Mouse (Mus musculus) limb, embryonic 11.5 days (tissue): ENCODE measurements around the gene Izumo2. TPM values are rescaled to one million over a fixed set of nuclear protein-coding genes. Genes with fewer than 3 reads are reported as not detected.
A peak's percentile ranks its signal among the peaks of the same experiment; 100 is the strongest.

Experiments
- ATAC-seq: fragments of 200-750 bp; cut with Nextera tagmentation; 2 replicates; pipeline ENCODE4 v1.8.0; 2017; ENCODE audit warnings: low read depth; ENCODE audit not compliant: insufficient number of reproducible peaks, low FRiP score, low TSS enrichment
- DNase-seq: peaks from one replicate; pipeline ENCODE4 v3.0.0-alpha.2; 2015; ENCODE audit warnings: low spot score
- H3K27ac ChIP-seq: fragments of 300-500 bp; sonication (generic); replicated peaks from 2 replicates; pipeline ENCODE4 v1.5.1; 2014; ENCODE audit warnings: low read depth, mild to moderate bottlenecking, low read length
- H3K27me3 ChIP-seq: fragments of 300-500 bp; sonication (generic); 2 replicates; pipeline ENCODE4 v1.6.1; 2014; ENCODE audit warnings: mild to moderate bottlenecking, low read length, mixed read lengths; ENCODE audit not compliant: control insufficient read depth, insufficient read depth
- H3K36me3 ChIP-seq: fragments of 300-500 bp; sonication (generic); 2 replicates; pipeline ENCODE4 v1.6.1; 2014; ENCODE audit warnings: mild to moderate bottlenecking, low read length, moderate library complexity, mixed read lengths; ENCODE audit not compliant: control insufficient read depth, insufficient read depth
- H3K4me1 ChIP-seq: fragments of 300-500 bp; sonication (generic); 2 replicates; pipeline ENCODE4 v1.6.1; 2014; ENCODE audit warnings: low read length, mixed read lengths; ENCODE audit not compliant: control insufficient read depth, insufficient read depth
- H3K4me2 ChIP-seq: fragments of 300-500 bp; sonication (generic); 2 replicates; pipeline ENCODE4 v1.6.1; 2014; ENCODE audit warnings: low read depth, mild to moderate bottlenecking, moderate library complexity; ENCODE audit not compliant: severe bottlenecking
- H3K4me3 ChIP-seq: fragments of 300-500 bp; sonication (generic); 2 replicates; pipeline ENCODE4 v1.5.1; 2014; ENCODE audit warnings: low read depth, low read length
- H3K9ac ChIP-seq: fragments of 300-500 bp; sonication (generic); 2 replicates; pipeline ENCODE4 v1.6.1; 2014; ENCODE audit warnings: mild to moderate bottlenecking, low read length
- H3K9me3 ChIP-seq: fragments of 300-500 bp; sonication (generic); 2 replicates; pipeline ENCODE4 v1.6.1; 2016; ENCODE audit warnings: low read length; ENCODE audit not compliant: control insufficient read depth
- WGBS: fragments of 180-500 bp; shearing (Covaris S2); extraction: QIAGEN DNeasy Blood & Tissue Kit; methylation state at CpG from one replicate; pipeline ENCODE4 v1.1.7; 2014; 5-methylcytosine and 5-hydroxymethylcytosine counted together
- polyA plus RNA-seq: library from polyadenylated mRNA; unstranded; fragments of >200 nt; fragmentation: Nextera tagmentation; extraction: Ambion mirVana; gene quantifications from 2 replicates; pipeline ENCODE4 v1.2.1, GENCODE M21; 2014

Izumo2 gene
- not detected in 2 replicates for polyA plus RNA-seq

GRCm38 (mm10) chr7:44708574-44708973 is at the start of gene Izumo2:
Gene Izumo2, plus strand, starts transcription at chr7:44708742.
- Histone ChIP-seq H3K9me3 (no peaks in the 10 kb centered on the region), H3K4me1 (no peaks in the 10 kb centered on the region), H3K4me3 (no peak within 1 kb of the TSS), H3K9ac (no peak within 1 kb of the TSS), H3K36me3 (no peaks in the 10 kb centered on the region), H3K27me3 (no peaks in the 10 kb centered on the region), H3K27ac (no peak within 1 kb of the TSS), H3K4me2 (no peak within 1 kb of the TSS)
- no peak for ATAC-seq
- 73% methylated on average over 14 of the region's 14 CpGs for WGBS
- DNase-seq = no peak

DNA sequence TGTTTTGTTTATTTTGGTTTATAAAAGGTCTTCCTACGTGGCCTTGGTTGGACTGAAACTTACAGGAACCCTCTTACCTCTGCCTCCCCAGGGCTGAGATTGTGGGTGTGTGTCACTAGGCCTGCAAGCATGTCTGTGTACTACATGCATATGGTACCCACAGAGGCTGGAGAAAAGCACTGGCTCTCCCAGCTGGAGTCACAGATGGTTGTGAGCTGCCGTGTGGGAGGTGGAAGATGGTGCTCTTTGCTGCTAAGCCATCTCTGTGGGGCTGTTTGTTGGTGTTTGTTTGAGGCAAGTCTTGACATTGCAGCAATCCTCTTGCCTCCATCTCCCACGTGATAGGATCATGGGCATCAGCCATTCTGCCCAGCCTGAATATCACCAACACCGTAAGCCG is 47.3 kb upstream of the Izumo2 start:
- no peaks in the 10 kb centered on the region for H3K36me3 ChIP-seq
- no peak for DNase-seq
- no peak overlapping the region for H3K4me2 ChIP-seq
- H3K4me1 ChIP-seq = no peaks in the 10 kb centered on the region
- H3K27ac ChIP-seq = no peak overlapping the region
- H3K27me3 ChIP-seq = no peaks in the 10 kb centered on the region
- H3K4me3 ChIP-seq = no peak overlapping the region
- ATAC-seq = no peak
- no peak overlapping the region for H3K9ac ChIP-seq
- no peaks in the 10 kb centered on the region for H3K9me3 ChIP-seq
- WGBS = 77% methylated on average over 5 of the region's 5 CpGs

GRCm38 (mm10) chr7:44662168-44662567 is 46.4 kb upstream of the Izumo2 start:
- WGBS = 7% methylated on average over 8 of the region's 8 CpGs
- Histone ChIP-seq H3K4me3 (no peak overlapping the region), H3K36me3 (no peaks in the 10 kb centered on the region), H3K4me1 (no peaks in the 10 kb centered on the region), H3K9ac (no peak overlapping the region), H3K27me3 (no peaks in the 10 kb centered on the region), H3K9me3 (no peaks in the 10 kb centered on the region; the same call in 1 of the 2 replicates), H3K27ac (no peak overlapping the region), H3K4me2 (no peak overlapping the region)
- no peak for ATAC-seq
- no peak for DNase-seq

DNA sequence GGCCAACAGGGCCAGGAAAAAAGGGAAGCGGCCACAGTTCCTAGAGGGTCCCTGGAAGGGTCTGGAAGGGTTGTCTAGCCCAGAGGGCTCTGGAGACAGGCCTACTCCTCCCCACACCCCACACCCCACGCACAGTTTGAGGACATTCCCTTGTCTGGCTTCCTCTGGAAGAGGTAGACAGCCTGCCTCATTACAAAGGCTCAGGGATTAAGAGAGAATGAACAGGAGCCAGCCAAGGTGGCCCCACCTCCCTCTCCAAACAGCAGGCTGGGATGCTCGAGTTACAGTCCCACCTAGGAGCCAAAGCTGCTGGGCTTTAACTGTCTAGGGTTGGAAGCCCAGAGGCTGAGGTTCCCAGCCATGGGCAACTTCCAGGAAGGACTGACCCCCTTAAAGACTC is 46.0 kb upstream of the Izumo2 start:
- ATAC-seq = no peak
- DNase-seq = no peak
- H3K27me3 ChIP-seq = no peaks in the 10 kb centered on the region

GRCm38 (mm10) chr7:44663546-44663945 is 45.0 kb upstream of the Izumo2 start:
- DNase-seq (no peak), ATAC-seq (no peak)
- Histone ChIP-seq H3K4me3 (no peak overlapping the region), H3K36me3 (no peaks in the 10 kb centered on the region), H3K4me2 (no peak overlapping the region), H3K27ac (no peak overlapping the region), H3K4me1 (no peaks in the 10 kb centered on the region), H3K27me3 (0 out of 2 replicates have a peak, but pooled peaks cover 4% of the 10 kb centered on the region), H3K9ac (no peak overlapping the region), H3K9me3 (no peaks in the 10 kb centered on the region; the same call in 1 of the 2 replicates)
- WGBS = 83% methylated on average over 5 of the region's 5 CpGs

More for the DNA sequence above, 46.0 kb upstream of the Izumo2 start:
- Histone ChIP-seq H3K36me3 (no peaks in the 10 kb centered on the region), H3K9me3 (no peaks in the 10 kb centered on the region; the same call in 1 of the 2 replicates), H3K9ac (no peak overlapping the region), H3K4me3 (no peak overlapping the region), H3K4me2 (0 out of 2 replicates have a peak overlapping the region, but pooled peaks have one; percentile 7), H3K27ac (no peak overlapping the region), H3K4me1 (no peaks in the 10 kb centered on the region)
- 7% methylated on average over 3 of the region's 3 CpGs for WGBS

GRCm38 (mm10) chr7:44664731-44665130 is 43.8 kb upstream of the Izumo2 start:
- Histone ChIP-seq H3K4me3 (no peak overlapping the region), H3K27me3 (0 out of 2 replicates have a peak, but pooled peaks cover 10% of the 10 kb centered on the region), H3K27ac (no peak overlapping the region), H3K9ac (no peak overlapping the region), H3K9me3 (no peaks in the 10 kb centered on the region; the same call in 1 of the 2 replicates), H3K36me3 (no peaks in the 10 kb centered on the region), H3K4me2 (no peak overlapping the region), H3K4me1 (no peaks in the 10 kb centered on the region)
- WGBS = 38% methylated on average over 11 of the region's 11 CpGs
- DNase-seq (no peak), ATAC-seq (no peak)

DNA sequence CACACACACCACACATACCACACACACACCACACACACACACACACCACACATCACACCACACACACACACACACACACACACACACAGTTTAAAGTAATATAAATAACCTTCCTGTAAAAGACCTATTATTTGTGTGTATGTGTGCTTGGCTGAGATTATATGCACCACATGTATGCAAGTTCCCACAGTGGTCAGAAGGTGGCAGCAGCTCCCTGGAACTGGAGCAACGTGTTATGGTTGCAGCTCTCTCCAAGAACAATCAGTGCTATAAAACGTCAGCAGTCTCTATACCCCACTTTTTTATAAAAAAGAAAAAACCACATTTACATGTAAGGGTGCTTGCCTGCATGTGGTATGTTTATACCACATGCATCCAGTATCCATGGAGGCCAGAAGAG is 42.1 kb upstream of the Izumo2 start:
- Histone ChIP-seq H3K4me1 (0 out of 2 replicates have a peak, but pooled peaks cover 2% of the 10 kb centered on the region), H3K9ac (no peak overlapping the region), H3K27me3 (peaks cover 16% of the 10 kb centered on the region; the same call in 1 of the 2 replicates), H3K27ac (no peak overlapping the region), H3K4me2 (no peak overlapping the region), H3K4me3 (no peak overlapping the region), H3K36me3 (no peaks in the 10 kb centered on the region), H3K9me3 (no peaks in the 10 kb centered on the region; the same call in 1 of the 2 replicates)
- ATAC-seq (no peak), DNase-seq (no peak)
- 80% methylated on average over 2 of the region's 2 CpGs for WGBS

GRCm38 (mm10) chr7:44667996-44668738 is 40.4 kb upstream of the Izumo2 start:
- Histone ChIP-seq H3K4me1 (0 out of 2 replicates have a peak, but pooled peaks cover 2% of the 10 kb centered on the region), H3K36me3 (no peaks in the 10 kb centered on the region), H3K4me2 (no peak overlapping the region), H3K9ac (no peak overlapping the region), H3K4me3 (no peak overlapping the region), H3K27me3 (peaks cover 16% of the 10 kb centered on the region; the same call in 1 of the 2 replicates), H3K27ac (no peak overlapping the region), H3K9me3 (no peaks in the 10 kb centered on the region; the same call in 1 of the 2 replicates)
- ATAC-seq (no peak), DNase-seq (no peak)
- WGBS = 61% methylated on average over 13 of the region's 13 CpGs
